Mouse (Mus musculus) midbrain, embryonic 11.5 days (tissue): ENCODE results near the gene Cmtm2b. TPM values are rescaled to one million over a fixed set of nuclear protein-coding genes. Genes with fewer than 3 reads are reported as not detected.

Source experiments
- polyA plus RNA-seq: library from polyadenylated mRNA; unstranded; fragments of >200 nt; fragmentation: Nextera tagmentation; extraction: Ambion mirVana; gene quantifications from 2 replicates; pipeline ENCODE4 v1.2.1, GENCODE M21; 2014

The Cmtm2b gene
- polyA plus RNA-seq, 1 experiment from 2014 or later = not detected

Other genes with a start within 250 kb of the Cmtm2b start
- gene Cdh5, start 220.6 kb upstream of the Cmtm2b start, polyA plus RNA-seq = 18.0 and 19.0 TPM in 2 replicates
- 0.63 and 0.66 TPM in 2 replicates for gene Bean1, start 151.8 kb upstream of the Cmtm2b start, polyA plus RNA-seq
- gene Tk2, start 73.7 kb upstream of the Cmtm2b start, polyA plus RNA-seq = 35.9 and 37.0 TPM in 2 replicates
- gene Cklf, start 71.4 kb upstream of the Cmtm2b start, polyA plus RNA-seq = 35.0 and 37.2 TPM in 2 replicates
- gene Cmtm2a, start 29.0 kb upstream of the Cmtm2b start, polyA plus RNA-seq = not detected in 2 replicates
- gene Gm45711, start 12.1 kb upstream of the Cmtm2b start, polyA plus RNA-seq = not detected in 2 replicates
- gene Cmtm1, start 12.1 kb upstream of the Cmtm2b start, polyA plus RNA-seq = not detected in 2 replicates
- not detected in 2 replicates for gene Gm11020, start 663 bp upstream of the Cmtm2b start, polyA plus RNA-seq
- gene Cmtm3, start 17.2 kb downstream of the Cmtm2b start, polyA plus RNA-seq = 70.3 and 74.3 TPM in 2 replicates
- 2.2 and 2.6 TPM in 2 replicates for gene Cmtm4, start 73.6 kb downstream of the Cmtm2b start, polyA plus RNA-seq
- gene Dync1li2, start 120.8 kb downstream of the Cmtm2b start, polyA plus RNA-seq = 87.6 and 98.2 TPM in 2 replicates
- gene Terb1, start 187.7 kb downstream of the Cmtm2b start, polyA plus RNA-seq = 0.18 and 0.21 TPM in 2 replicates
- 138 and 148 TPM in 2 replicates for gene Nae1, start 212.4 kb downstream of the Cmtm2b start, polyA plus RNA-seq
- gene Car7, start 212.5 kb downstream of the Cmtm2b start, polyA plus RNA-seq = 0.82 and 1.5 TPM in 2 replicates